ENCODE assay signal across 20 mouse cellular contexts in genomic region chr1:153994871-153995270, GRCm38 (mm10).
DNase-seq lines count a peak whose midpoint lies in the region; TF ChIP-seq lines count a peak whose summit lies in the region.
"Had no signal": no experiment of that assay in that cellular context is flagged by ENCODE, and none has a peak within 500 bp of the region (broad histone marks: within the 10 kb centered on the region; RNA-seq: fewer than 3 reads in every experiment).

No protein-coding gene starts in this region.

- DNase-seq in cerebellum, adult 9-11 months, result peak; percentile 33
- DNase-seq in cerebellum, adult 8-10 months, result no peak
- DNase-seq in layer of hippocampus, adult 2 months (ENCODE audit: low spot score in 2 of 2), result peak in 1 of 2 experiments; percentile 15
- DNase-seq in layer of hippocampus, postnatal 10 days (ENCODE audit: low spot score in 2 of 2), result no peak
- peak; percentile 43 for DNase-seq in right cerebral cortex, adult 18-20 months
- no peak for DNase-seq in right cerebral cortex, postnatal 36 days (ENCODE audit: low spot score in 2 of 2)
- no peak for DNase-seq in ovary, postnatal 36 days (ENCODE audit: low spot score)
- DNase-seq: adrenal gland, adult 2 months; adrenal gland, postnatal 25 days; cerebellum, adult 11 months; cerebellum, postnatal 14 days; forebrain, postnatal 0 days; gastrocnemius, postnatal 10 days; heart, adult 2 months had no signal

- TF ChIP-seq CTCF in layer of hippocampus, adult 2 months (conservative IDR thresholded peaks at IDR 0.05), result no peak

- H3K27ac ChIP-seq in layer of hippocampus, adult 2 months, result peak overlapping the region; percentile 25; the same call in 1 of the 2 replicates
- H3K27ac ChIP-seq: embryonic facial prominence, embryonic 10.5 days; forebrain, embryonic 13.5 days; heart, adult 2 months; hindbrain, embryonic 10.5 days; hindbrain, embryonic 14.5 days; intestine, embryonic 15.5 days had no signal

- H3K4me3 ChIP-seq in layer of hippocampus, adult 2 months, result no peak overlapping the region
- H3K4me3 ChIP-seq: embryonic facial prominence, embryonic 10.5 days; forebrain, embryonic 13.5 days; heart, adult 2 months; heart, embryonic 12.5 days; hindbrain, embryonic 10.5 days; intestine, embryonic 15.5 days had no signal

Comparison
In these comparisons a context has a peak if more than half of its experiments do, and no peak if none do; other contexts are left out.
1. DNase-seq: peak in cerebellum, adult 9-11 months (single experiment) and right cerebral cortex, adult 18-20 months (single experiment); none in cerebellum, adult 8-10 months (single experiment), layer of hippocampus, postnatal 10 days (0 of 2), right cerebral cortex, postnatal 36 days (0 of 2) and ovary, postnatal 36 days (single experiment).